Mouse (Mus musculus): ENCODE data around the gene Fignl2.

- no peak for TF ChIP-seq CTCF (IDR thresholded peaks at IDR 0.05; ENCODE audit: low read depth)
- TF ChIP-seq EP300 (IDR thresholded peaks at IDR 0.05; ENCODE audit: low read depth): no peak
Observed at GRCm38 (mm10) chr15:101004538-101004937, 73.8 kb downstream of the Fignl2 start.

Data from liver, embryonic 14.5 days (tissue).